Mouse (Mus musculus) thymus, adult 18-20 months (tissue): Measurements from ENCODE around the gene Klhl40.

Source experiments
- DNase-seq, 2 experiments: peaks; one replicate each; pipeline ENCODE4 v3.0.0; 2022; ENCODE audit warnings: mixed read lengths in 2 of 2

Klhl40 gene

DNA sequence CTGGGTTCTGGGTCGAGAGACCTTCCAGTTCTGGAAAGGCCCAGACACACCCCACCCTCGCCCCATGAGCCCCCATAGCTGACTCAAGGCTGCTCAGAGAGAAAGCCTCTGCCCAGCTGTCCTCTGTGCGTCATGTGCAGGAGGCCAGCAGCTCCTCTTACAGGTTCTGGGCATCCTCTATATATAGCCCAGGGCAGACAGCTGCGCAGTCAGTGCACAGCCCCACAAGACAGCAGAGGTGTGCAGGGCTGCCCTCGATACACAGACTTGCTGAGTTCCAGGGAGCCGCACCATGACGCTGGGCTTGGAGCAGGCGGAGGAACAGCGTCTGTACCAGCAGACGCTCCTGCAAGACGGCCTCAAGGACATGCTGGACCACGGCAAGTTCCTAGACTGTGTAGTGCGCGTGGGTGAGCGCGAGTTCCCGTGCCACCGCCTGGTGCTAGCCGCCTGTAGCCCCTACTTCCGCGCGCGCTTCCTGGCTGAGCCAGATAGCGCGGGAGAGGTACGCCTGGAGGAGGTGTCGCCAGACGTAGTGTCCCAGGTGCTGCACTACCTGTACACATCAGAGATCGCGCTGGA lies at the start of gene Klhl40:
Klhl40 (plus strand) TSS at position 124 of the 582 bp plus-strand sequence.
- DNase-seq = no peak

DNA sequence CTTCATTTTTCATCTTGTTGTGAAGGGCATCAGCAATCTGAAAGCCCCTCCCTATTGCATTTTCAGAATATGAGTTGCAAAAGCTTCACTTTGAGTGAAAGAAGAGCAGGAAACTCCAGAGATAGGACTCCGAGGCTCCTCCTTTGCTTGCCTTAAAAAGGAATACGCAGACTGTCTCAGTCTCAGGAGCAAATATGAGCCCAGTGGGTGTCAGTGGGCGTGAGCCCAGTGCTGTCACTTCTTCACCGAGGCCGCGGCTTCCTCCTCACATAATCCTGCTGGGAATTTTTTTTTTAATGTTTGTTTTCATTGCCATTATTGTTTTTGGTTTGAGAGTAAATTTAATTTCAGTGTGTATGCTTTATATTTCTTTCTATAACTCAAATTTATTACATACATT lies 36.9 kb upstream of the Klhl40 start:
- DNase-seq = no peak

DNA sequence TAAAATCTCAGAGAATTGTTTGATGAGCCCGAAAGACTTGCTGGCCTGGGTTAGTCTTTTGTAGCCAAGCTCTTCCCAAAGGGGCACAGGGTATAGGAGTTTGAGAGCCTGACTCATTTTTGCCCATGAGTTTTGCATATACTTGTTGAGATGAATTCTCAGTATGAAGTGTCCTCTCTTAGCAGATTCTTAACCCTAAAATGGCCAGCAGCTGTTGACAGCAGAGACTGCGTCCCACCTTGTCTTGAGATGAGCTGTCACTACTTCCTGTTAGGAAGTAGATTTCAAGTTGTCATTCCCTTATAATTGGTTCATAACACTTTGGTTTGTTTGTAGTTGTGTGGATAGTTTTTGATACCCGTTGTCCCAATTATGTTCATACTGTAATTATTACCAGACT lies 36.2 kb upstream of the Klhl40 start:
- DNase-seq = no peak

DNA sequence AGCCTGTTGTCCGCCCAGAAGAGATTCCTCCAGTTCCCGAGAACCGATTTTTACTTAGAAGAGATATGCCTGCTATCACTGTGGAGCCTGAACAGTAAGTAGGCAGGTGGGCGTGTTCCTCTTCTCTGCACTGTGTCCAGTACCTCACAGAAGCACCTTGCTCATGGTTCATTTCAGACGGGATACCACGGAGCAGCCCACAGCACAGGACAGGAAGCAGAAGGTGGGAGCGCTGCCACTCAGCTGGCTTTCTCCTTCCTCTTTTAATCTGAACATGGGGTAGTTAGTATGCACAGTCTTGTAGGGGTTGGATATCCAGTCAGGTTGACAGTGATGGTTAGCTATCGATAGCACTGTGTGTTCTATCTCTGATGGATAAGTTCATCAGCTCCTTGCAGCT lies 33.4 kb upstream of the Klhl40 start:
- no peak for DNase-seq

DNA sequence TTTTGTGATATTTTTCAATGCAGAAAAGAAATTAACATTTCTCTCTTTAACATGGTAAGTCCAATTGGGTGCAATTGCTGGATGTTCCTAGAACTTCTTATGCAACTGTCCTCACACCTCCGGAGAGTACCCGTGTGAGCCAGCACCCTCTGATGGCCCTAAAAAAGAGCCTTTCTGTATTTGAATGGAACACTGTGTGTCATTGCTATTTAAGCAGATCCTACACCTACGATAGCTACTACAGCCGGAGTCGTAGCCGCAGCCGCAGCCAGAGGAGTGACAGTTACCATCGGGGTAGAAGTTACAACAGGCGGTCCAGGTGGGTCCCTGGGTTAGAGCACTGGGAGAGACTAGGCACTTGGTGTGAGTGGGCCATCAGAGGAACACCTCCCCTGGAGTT lies 24.6 kb upstream of the Klhl40 start:
- DNase-seq = no peak

GRCm38 (mm10) chr9:121754624-121755023 lies 22.8 kb upstream of the Klhl40 start:
- DNase-seq = no peak

GRCm38 (mm10) chr9:121756785-121757184 lies 20.6 kb upstream of the Klhl40 start:
- no peak for DNase-seq

- DNase-seq = no peak
Observed at GRCm38 (mm10) chr9:121757432-121757831, 20.0 kb upstream of the Klhl40 start.

GRCm38 (mm10) chr9:121757835-121758814 lies 19.3 kb upstream of the Klhl40 start:
- DNase-seq = no peak

GRCm38 (mm10) chr9:121759091-121760081 lies 18.0 kb upstream of the Klhl40 start, which contains the start of gene Zfp651:
TSS of gene Zfp651 (plus strand) at chr9:121759330.
- no peak for DNase-seq

- peak in 1 of 2 experiments; percentile 40 for DNase-seq
Observed at GRCm38 (mm10) chr9:121760271-121761090, 16.9 kb upstream of the Klhl40 start.

GRCm38 (mm10) chr9:121761091-121761665 lies 16.2 kb upstream of the Klhl40 start:
- no peak for DNase-seq

DNA sequence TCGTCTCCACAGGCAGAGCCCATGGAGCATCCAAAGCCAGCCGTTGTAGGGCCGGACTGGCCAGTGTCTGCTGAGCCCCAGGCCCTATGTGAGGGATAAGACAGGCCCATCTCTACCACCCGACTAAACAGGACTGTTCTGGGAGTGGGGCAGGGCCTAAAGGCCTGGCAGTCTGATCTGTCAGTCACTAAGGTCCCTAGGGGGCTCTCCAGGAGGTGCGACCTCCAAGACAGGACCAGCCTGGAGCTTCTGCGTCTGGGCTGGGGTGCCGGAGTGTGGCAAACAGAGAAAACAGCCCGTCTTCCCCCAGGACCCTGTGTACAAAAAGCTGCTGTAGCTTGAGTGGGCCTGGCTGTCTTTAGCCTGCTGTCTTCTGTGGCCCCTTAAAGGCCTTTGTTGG lies 15.6 kb upstream of the Klhl40 start:
- no peak for DNase-seq

DNA sequence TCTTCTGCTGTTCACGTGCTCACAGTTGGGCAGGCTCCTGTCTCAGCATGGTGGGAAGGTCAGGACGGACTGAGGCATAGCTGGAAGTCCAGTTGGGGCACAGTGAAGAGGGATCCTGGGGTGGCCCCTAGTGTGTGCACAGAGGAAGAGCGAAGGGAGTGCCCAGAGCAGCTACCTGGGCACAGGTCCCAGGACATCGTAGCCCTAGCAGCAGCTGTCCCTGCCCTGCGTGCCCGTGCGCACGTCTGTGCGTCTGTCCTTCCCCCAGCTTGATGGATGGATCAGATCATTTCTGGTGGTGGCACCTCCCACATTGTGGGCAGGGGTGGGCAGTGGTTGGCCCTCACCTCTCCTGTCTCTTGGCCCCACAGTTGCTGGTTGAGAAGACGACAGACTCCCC lies 15.2 kb upstream of the Klhl40 start:
- DNase-seq = no peak

GRCm38 (mm10) chr9:121762761-121763160 lies 14.6 kb upstream of the Klhl40 start:
- DNase-seq = no peak

- DNase-seq = no peak
Observed at GRCm38 (mm10) chr9:121763716-121764115, 13.7 kb upstream of the Klhl40 start.

DNA sequence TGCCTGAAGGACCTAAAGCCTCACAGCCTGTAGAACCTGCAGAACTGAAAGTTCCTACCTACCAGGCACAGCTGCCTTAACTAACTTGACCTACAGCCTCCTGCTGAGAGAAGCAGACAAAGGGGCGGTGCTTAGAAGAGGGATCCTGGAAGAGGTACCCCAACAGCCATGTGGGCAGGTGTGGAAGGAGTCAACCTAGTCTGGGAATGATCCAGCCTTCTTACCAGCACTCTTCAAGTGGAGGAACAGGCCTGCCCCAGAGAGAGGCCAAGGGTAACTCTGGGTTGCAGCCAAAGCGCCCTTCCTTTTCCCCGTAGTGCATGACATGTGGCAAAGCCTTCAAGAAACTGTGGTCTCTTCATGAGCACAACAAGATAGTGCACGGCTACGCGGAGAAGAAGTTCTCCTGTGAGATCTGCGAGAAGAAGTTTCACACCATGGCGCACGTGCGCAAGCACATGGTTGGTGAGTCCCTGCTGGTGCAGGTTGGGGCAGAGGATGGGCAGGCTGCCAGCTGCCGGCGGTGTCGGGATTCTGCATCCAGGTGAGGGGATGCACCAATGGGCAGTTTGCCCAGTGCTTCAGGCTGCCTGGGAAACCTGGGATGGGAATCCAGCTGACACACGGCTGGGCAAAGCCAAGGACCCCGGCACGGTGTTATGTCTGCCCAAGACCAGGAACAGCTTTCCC lies 12.1 kb upstream of the Klhl40 start:
- no peak for DNase-seq

GRCm38 (mm10) chr9:121772412-121772811 lies 5.0 kb upstream of the Klhl40 start:
- no peak for DNase-seq

- no peak for DNase-seq
Observed at GRCm38 (mm10) chr9:121775951-121776350, 1.5 kb upstream of the Klhl40 start.

- no peak for DNase-seq
Observed at GRCm38 (mm10) chr9:121776511-121776910, 896 bp upstream of the Klhl40 start.

DNA sequence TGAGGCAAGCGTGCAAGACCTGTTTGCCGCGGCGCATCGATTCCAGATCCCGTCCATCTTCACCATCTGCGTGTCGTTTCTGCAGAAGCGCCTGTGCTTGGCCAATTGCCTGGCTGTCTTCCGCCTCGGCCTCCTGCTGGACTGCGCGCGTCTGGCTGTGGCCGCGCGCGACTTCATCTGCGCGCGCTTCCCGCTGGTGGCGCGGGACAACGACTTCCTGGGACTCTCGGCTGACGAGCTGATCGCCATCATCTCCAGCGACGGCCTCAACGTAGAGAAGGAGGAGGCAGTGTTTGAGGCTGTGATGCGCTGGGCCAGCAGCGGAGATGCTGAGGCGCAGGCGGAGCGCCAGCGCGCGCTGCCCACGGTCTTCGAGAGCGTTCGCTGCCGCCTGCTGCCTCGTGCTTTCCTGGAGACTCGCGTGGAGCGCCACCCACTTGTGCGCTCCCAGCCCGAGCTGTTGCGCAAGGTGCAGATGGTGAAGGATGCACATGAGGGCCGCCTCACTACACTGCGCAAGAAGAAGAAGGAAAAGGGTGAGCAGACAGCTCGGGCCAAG lies 738 bp downstream of the Klhl40 start:
- DNase-seq = no peak
